Mouse (Mus musculus) midbrain, postnatal 0 days (tissue): ENCODE measurements at regions not wholly inside any gene's neighbourhood (a gene's known extent, or its start where the extent isn't known, plus 50 kb on each side); places are given as distances from the start of the nearest gene placed in this dataset.

Source experiments
- ATAC-seq: fragments of 200-750 bp; cut with Nextera tagmentation; 2 replicates; pipeline ENCODE4 v1.8.0; 2017; ENCODE audit warnings: moderate number of reproducible peaks, mild to moderate bottlenecking, moderate TSS enrichment, moderate library complexity; ENCODE audit not compliant: low FRiP score
- DNase-seq: peaks from one replicate; pipeline ENCODE4 v3.0.0-alpha.2; 2015; ENCODE audit warnings: low spot score
- H3K27ac ChIP-seq: fragments of 300-500 bp; sonication (generic); 2 replicates; pipeline ENCODE4 v1.5.1; 2014; ENCODE audit warnings: low read depth, mild to moderate bottlenecking, low read length, mixed read lengths
- H3K27me3 ChIP-seq: fragments of 300-500 bp; sonication (generic); 2 replicates; pipeline ENCODE4 v1.6.1; 2014; ENCODE audit warnings: low read length, control low read depth, mixed read lengths; ENCODE audit not compliant: insufficient read depth
- H3K36me3 ChIP-seq: fragments of 300-500 bp; sonication (generic); 2 replicates; pipeline ENCODE4 v1.6.1; 2014; ENCODE audit warnings: low read length, control low read depth, mixed read lengths; ENCODE audit not compliant: insufficient read depth
- H3K4me1 ChIP-seq: fragments of 300-500 bp; sonication (generic); 2 replicates; pipeline ENCODE4 v1.6.1; 2014; ENCODE audit warnings: mild to moderate bottlenecking, control low read depth, antibody characterized with exemption, low read length, mixed read lengths; ENCODE audit not compliant: insufficient read depth
- H3K4me2 ChIP-seq: fragments of 300-500 bp; sonication (generic); 2 replicates; pipeline ENCODE4 v1.6.1; 2014; ENCODE audit warnings: low read depth, mild to moderate bottlenecking, low read length, mixed read lengths; ENCODE audit not compliant: poor library complexity, severe bottlenecking
- H3K4me3 ChIP-seq: fragments of 300-500 bp; sonication (generic); 2 replicates; pipeline ENCODE4 v1.5.1; 2014; ENCODE audit warnings: low read depth, mild to moderate bottlenecking, low read length, moderate library complexity
- H3K9ac ChIP-seq: fragments of 300-500 bp; sonication (generic); replicated peaks from 2 replicates; pipeline ENCODE4 v1.6.1; 2014; ENCODE audit warnings: mild to moderate bottlenecking, low read length, moderate library complexity, mixed read lengths; ENCODE audit not compliant: poor library complexity, severe bottlenecking
- H3K9me3 ChIP-seq: fragments of 300-500 bp; sonication (generic); 2 replicates; pipeline ENCODE4 v1.6.1; 2016; ENCODE audit warnings: low read length, control low read depth
- CTCF ChIP-seq: IDR thresholded peaks from 2 replicates; pipeline ENCODE4 v1.5.1; 2016; ENCODE audit warnings: antibody characterized with exemption, mild to moderate bottlenecking
- WGBS: fragments of 180-500 bp; shearing (Covaris S2); extraction: QIAGEN DNeasy Blood & Tissue Kit; methylation state at CpG from one replicate; pipeline ENCODE4 v1.1.7; 2014; 5-methylcytosine and 5-hydroxymethylcytosine counted together

GRCm38 (mm10) chr1:164548071-164548470, 89.9 kb upstream of the Atp1b1 start:
- WGBS, result 72% methylated on average over 8 of the region's 8 CpGs
- no peak overlapping the region for H3K27ac ChIP-seq
- no peaks in the 10 kb centered on the region for H3K27me3 ChIP-seq
- TF ChIP-seq CTCF, result no peak
- no peak for ATAC-seq
- no peaks in the 10 kb centered on the region for H3K9me3 ChIP-seq
- H3K36me3 ChIP-seq, result no peaks in the 10 kb centered on the region
- H3K4me1 ChIP-seq, result no peaks in the 10 kb centered on the region
- H3K9ac ChIP-seq, result no peak overlapping the region
- no peak overlapping the region for H3K4me3 ChIP-seq
- no peak overlapping the region for H3K4me2 ChIP-seq
- DNase-seq, result no peak

- no peak overlapping the region for H3K9ac ChIP-seq
- no peak overlapping the region for H3K27ac ChIP-seq
- H3K9me3 ChIP-seq, result no peaks in the 10 kb centered on the region
- no peaks in the 10 kb centered on the region; the same call in 1 of the 2 replicates for H3K27me3 ChIP-seq
- H3K4me1 ChIP-seq, result no peaks in the 10 kb centered on the region
- H3K4me3 ChIP-seq, result no peak overlapping the region
- DNase-seq (no peak), ATAC-seq (no peak)
- TF ChIP-seq CTCF, result no peak
- 87% methylated on average over 4 of the region's 4 CpGs for WGBS
- no peaks in the 10 kb centered on the region for H3K36me3 ChIP-seq
- no peak overlapping the region for H3K4me2 ChIP-seq
Measured at GRCm38 (mm10) chr1:164545843-164546242, 87.7 kb upstream of the Atp1b1 start.

DNA sequence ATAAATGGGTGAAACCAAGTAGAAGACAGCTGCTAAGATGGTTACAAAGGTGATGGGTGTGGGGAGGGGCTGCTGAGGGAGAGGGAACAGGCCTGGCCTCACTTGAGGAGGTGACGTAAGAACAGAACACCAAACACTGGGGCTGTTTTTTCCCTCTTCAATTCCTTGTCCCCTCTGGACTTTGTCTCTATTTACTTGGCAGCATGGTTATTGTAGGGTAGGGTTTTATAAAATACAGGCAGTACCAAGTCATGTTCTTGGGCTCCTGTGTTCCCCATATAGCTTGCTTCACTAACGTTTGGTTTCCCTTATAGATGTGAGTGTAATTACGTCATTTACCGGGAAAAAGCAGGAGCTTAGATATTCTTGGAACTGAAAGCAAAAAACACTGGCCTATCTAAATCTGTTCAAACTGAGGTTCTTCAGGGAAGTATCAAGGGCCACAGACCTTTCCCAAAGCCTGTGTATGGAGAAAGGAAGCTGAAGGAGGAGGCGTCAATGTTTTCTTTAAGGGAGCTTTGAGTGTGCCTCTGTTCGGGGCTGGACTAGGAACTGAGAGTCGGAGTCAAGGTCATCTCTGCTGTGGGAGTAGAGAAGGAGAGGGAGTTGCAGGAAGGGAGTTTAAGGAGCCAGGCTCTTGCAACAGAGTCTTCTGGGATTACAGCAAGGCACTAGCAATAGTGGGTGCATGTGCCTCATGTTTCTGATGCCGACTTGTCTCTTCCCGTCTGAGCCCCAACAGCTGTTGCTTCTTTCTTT, 85.1 kb upstream of the Atp1b1 start:
- Histone ChIP-seq H3K36me3 (no peaks in the 10 kb centered on the region), H3K9ac (no peak overlapping the region), H3K27me3 (no peaks in the 10 kb centered on the region; the same call in 1 of the 2 replicates), H3K4me3 (no peak overlapping the region), H3K4me2 (no peak overlapping the region), H3K27ac (no peak overlapping the region), H3K9me3 (no peaks in the 10 kb centered on the region), H3K4me1 (no peaks in the 10 kb centered on the region)
- ATAC-seq, result no peak
- no peak for TF ChIP-seq CTCF
- WGBS, result 85% methylated on average over 9 of the region's 9 CpGs
- no peak for DNase-seq

DNA sequence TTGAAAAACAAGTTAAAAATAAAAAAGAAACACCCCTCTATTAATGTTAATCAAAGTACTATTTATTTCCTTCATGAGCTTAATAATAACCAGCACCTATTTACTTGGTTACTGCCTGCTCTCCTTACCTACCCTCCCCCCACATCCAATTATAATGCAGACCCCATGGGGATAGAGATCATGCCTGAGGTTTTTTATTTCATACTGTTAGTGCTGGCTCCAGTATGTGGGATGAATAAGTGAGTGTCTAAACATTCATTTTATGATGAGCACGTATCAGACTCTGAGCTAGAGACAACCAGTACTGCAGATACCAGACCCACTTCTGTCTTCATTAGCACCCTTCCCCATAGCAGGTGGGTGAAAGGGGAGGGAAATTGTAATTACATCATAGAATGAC, 83.6 kb upstream of the Atp1b1 start:
- Histone ChIP-seq H3K4me2 (no peak overlapping the region), H3K9ac (no peak overlapping the region), H3K4me1 (no peaks in the 10 kb centered on the region), H3K27me3 (no peaks in the 10 kb centered on the region; the same call in 1 of the 2 replicates), H3K9me3 (no peaks in the 10 kb centered on the region), H3K4me3 (no peak overlapping the region), H3K36me3 (no peaks in the 10 kb centered on the region), H3K27ac (no peak overlapping the region)
- ATAC-seq (no peak), DNase-seq (no peak)
- TF ChIP-seq CTCF, result no peak
- 68% methylated on average over 1 of the region's 1 CpGs for WGBS

DNA sequence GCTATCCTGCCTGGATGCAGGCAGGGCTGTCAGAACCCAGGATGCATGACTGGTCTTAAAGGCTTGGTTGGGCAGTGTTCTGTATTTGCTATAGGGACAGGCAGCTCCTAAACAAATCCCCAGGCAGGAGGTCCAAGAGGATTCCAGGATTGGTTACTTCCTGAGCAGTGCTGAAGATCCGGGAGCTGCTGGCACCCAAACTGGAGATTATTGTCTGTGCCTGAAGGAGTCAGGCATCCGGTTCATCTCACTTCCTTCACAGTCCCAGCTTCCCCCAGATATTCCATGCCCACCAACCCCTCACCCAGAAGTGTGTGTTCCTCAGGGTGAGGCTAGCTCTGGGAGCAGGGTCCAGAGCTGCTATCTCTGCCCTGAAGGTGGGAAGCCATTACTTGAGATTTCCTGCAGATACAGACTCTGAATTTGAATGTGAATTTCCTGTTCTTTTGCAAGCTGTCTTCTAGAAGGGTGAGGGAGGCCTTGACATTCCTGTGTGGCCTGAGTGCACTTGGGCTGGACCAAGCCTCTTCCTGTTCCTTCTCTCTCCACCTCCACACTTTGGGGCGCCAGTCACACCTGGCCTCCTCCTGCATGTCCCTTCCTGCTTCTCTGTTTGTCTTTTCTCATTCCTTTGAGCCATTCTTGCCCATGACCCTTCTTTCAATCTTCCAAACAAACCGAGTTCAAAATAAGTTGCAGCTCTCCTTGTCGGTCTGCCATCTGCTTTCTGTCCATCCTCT, 80.3 kb upstream of the Atp1b1 start:
- Histone ChIP-seq H3K27ac (no peak overlapping the region), H3K9me3 (no peaks in the 10 kb centered on the region), H3K9ac (no peak overlapping the region), H3K27me3 (no peaks in the 10 kb centered on the region; the same call in 1 of the 2 replicates), H3K4me2 (no peak overlapping the region), H3K4me3 (no peak overlapping the region), H3K36me3 (no peaks in the 10 kb centered on the region), H3K4me1 (no peaks in the 10 kb centered on the region)
- ATAC-seq, result no peak
- no peak for DNase-seq
- WGBS, result 81% methylated on average over 5 of the region's 5 CpGs
- no peak for TF ChIP-seq CTCF

- DNase-seq (no peak), ATAC-seq (no peak)
- no peaks in the 10 kb centered on the region for H3K9me3 ChIP-seq
- no peak overlapping the region for H3K9ac ChIP-seq
- WGBS, result 87% methylated on average over 6 of the region's 7 CpGs
- H3K27ac ChIP-seq, result no peak overlapping the region
- H3K4me3 ChIP-seq, result no peak overlapping the region
- no peaks in the 10 kb centered on the region for H3K36me3 ChIP-seq
- TF ChIP-seq CTCF, result no peak
- H3K4me1 ChIP-seq, result no peaks in the 10 kb centered on the region
- H3K4me2 ChIP-seq, result no peak overlapping the region
- no peaks in the 10 kb centered on the region for H3K27me3 ChIP-seq
Measured at GRCm38 (mm10) chr1:164537324-164537948, 79.3 kb upstream of the Atp1b1 start.
